Mouse (Mus musculus): ENCODE measurements at regions not wholly inside any gene's neighbourhood (a gene's known extent, or its start where the extent isn't known, plus 50 kb on each side); places are given as distances from the start of the nearest gene placed in this dataset.

DNA sequence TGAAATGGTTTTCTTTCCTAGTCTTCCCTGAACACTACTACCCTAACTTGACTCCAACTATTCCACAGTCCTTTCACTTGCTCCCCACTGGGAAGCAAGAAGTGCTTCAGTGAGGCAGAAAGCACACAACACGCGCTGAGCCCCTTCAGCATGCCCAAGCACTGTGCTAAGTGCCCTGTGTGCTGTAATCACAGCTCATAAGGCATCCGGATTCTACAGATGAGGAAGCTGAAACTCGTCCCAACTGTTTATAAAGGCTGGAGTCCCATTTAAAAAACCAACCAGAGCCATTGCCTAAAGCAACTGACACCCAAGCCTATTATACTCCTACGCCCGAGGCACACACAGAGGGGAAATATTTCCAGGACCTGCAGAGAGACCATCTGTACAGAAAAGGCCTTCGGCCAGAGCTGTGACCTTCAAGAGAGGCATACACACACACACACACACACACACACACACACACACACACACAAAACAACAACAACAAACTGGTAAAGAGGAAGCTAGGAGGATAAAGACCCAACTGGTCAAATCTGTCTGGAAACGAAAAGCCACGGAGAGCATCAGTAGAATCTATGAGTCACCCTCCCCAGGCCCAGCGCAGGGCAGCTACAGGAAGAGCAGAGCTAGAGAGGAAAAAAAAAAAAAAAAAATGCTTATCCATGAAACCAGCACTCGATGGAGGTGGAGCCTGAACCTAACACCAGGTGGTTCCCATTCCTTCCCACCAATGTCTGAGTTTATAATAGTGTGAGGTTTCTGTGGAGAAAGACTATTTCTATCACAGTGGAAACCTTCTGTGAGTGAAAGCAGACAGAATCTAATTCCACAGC lies 315.4 kb upstream of the Jmjd1c start:
- no peak for DNase-seq (ENCODE audit: low read depth in 3 of 3, low spot score in 3 of 3)
- WGBS (ENCODE audit: insufficient replicate concordance), result 45% methylated on average over 11 of the region's 11 CpGs

DNA sequence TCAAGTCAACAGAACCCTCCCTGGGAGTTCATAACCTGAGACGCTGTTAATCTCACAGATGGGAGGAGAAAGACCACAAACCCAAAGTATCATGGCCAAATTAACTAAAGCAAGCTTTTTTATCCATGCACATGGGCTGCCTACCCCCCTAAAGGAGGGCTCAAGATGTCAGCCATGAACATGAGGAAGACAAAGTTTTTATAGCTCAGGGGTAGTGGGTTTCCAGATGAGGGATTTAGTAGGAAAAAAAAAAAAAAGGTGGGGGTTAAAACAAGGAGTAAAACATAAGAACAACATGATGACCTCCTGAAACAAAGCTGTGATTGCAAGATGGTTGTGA lies 314.8 kb upstream of the Jmjd1c start:
- Histone ChIP-seq H3K27ac (no peak overlapping the region), H3K27me3 (ENCODE audit: control insufficient read depth, insufficient read depth, low read length) (no peaks in the 10 kb centered on the region), H3K9ac (replicated peaks) (no peak overlapping the region), H3K4me3 (ENCODE audit: insufficient read depth in 1 of 2, low read depth in 2 of 2, low read length in 2 of 2) (no peak overlapping the region), H3K4me1 (replicated peaks; ENCODE audit: control insufficient read depth in 2 of 2, insufficient read depth in 2 of 2, low read length in 1 of 2) (no peaks in the 10 kb centered on the region), H3K4me2 (ENCODE audit: low read depth) (no peak overlapping the region), H3K9me3 (ENCODE audit: control insufficient read depth, low read length) (no peaks in the 10 kb centered on the region), H3K36me3 (replicated peaks; ENCODE audit: control insufficient read depth, insufficient read depth, low read depth) (no peaks in the 10 kb centered on the region)
- ATAC-seq (ENCODE audit: insufficient read depth) (no peak), DNase-seq (ENCODE audit: low read depth in 3 of 3, low spot score in 3 of 3) (no peak)
- TF ChIP-seq EP300 (IDR thresholded peaks at IDR 0.05; ENCODE audit: low read depth), result no peak
- 47% methylated on average over 1 of the region's 1 CpGs for WGBS (ENCODE audit: insufficient replicate concordance)

More for the DNA sequence above, 315.4 kb upstream of the Jmjd1c start:
- no peak for ATAC-seq (ENCODE audit: insufficient read depth)
- TF ChIP-seq CTCF (IDR thresholded peaks at IDR 0.05; ENCODE audit: low read depth), result no peak
- TF ChIP-seq EP300 (IDR thresholded peaks at IDR 0.05; ENCODE audit: low read depth), result no peak
- H3K4me1 ChIP-seq (replicated peaks; ENCODE audit: control insufficient read depth in 2 of 2, insufficient read depth in 2 of 2, low read length in 1 of 2), result no peaks in the 10 kb centered on the region
- no peaks in the 10 kb centered on the region for H3K27me3 ChIP-seq (ENCODE audit: control insufficient read depth, insufficient read depth, low read length)
- no peak overlapping the region for H3K27ac ChIP-seq
- no peak overlapping the region for H3K4me3 ChIP-seq (ENCODE audit: insufficient read depth in 1 of 2, low read depth in 2 of 2, low read length in 2 of 2)
- H3K9me3 ChIP-seq (ENCODE audit: control insufficient read depth, low read length), result no peaks in the 10 kb centered on the region
- H3K9ac ChIP-seq (replicated peaks), result no peak overlapping the region
- H3K4me2 ChIP-seq (ENCODE audit: low read depth), result no peak overlapping the region
- H3K36me3 ChIP-seq (replicated peaks; ENCODE audit: control insufficient read depth, insufficient read depth, low read depth), result no peaks in the 10 kb centered on the region

DNA sequence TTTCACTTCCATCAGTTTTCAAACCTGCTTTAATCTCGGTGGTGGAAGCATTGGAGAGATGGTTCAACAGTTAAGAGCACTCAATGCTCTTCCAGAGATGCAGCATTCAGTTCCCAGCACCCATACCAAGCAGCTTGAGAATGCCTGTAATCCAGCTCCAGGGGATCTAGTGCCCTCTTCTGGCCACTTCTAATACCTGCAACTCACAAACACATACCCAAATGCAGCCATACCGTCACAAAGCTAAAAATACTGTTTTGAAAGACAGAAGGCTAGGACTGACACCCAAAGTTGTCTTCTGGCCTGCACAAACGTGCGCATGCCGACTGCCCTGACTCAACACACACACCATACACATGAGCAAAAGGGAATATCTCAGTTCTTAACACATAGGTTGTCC lies 313.9 kb upstream of the Jmjd1c start:
- TF ChIP-seq CTCF (IDR thresholded peaks at IDR 0.05; ENCODE audit: low read depth), result 0 out of 2 replicates have a peak, but pooled peaks have one; percentile 18
- no peak for TF ChIP-seq EP300 (IDR thresholded peaks at IDR 0.05; ENCODE audit: low read depth)
- H3K27me3 ChIP-seq (ENCODE audit: control insufficient read depth, insufficient read depth, low read length), result no peaks in the 10 kb centered on the region
- no peak for ATAC-seq (ENCODE audit: insufficient read depth)

DNA sequence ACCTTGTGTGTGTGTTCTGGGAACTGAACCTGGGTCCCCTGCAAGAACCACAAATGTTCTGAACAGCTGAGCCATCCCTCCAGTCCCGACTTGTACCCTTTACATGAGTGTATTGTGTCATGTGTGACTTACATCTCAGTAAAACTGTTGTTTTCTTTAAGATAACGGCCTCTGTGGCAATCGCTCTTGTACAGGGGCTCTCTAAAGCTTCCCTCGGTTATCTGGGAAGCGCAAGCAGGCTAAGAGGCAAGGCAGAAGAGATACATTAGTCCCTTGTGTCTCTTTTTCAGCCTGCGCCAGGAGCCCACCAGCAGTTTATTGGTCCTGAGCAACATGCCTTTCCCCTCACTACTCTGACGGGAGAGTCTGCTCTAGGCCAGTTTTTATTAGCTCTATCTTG lies 308.1 kb upstream of the Jmjd1c start:
- no peaks in the 10 kb centered on the region for H3K36me3 ChIP-seq (replicated peaks; ENCODE audit: control insufficient read depth, insufficient read depth, low read depth)
- H3K27me3 ChIP-seq (ENCODE audit: control insufficient read depth, insufficient read depth, low read length), result no peaks in the 10 kb centered on the region
- no peaks in the 10 kb centered on the region for H3K9me3 ChIP-seq (ENCODE audit: control insufficient read depth, low read length)
- no peak overlapping the region for H3K27ac ChIP-seq
- H3K9ac ChIP-seq (replicated peaks), result no peak overlapping the region
- no peaks in the 10 kb centered on the region for H3K4me1 ChIP-seq (replicated peaks; ENCODE audit: control insufficient read depth in 2 of 2, insufficient read depth in 2 of 2, low read length in 1 of 2)
- DNase-seq (ENCODE audit: low read depth in 3 of 3, low spot score in 3 of 3), result no peak
- TF ChIP-seq CTCF (IDR thresholded peaks at IDR 0.05; ENCODE audit: low read depth) (no peak), EP300 (IDR thresholded peaks at IDR 0.05; ENCODE audit: low read depth) (peak; percentile 51)
- H3K4me2 ChIP-seq (ENCODE audit: low read depth), result no peak overlapping the region
- no peak overlapping the region for H3K4me3 ChIP-seq (ENCODE audit: insufficient read depth in 1 of 2, low read depth in 2 of 2, low read length in 2 of 2)
- peak; percentile 68 for ATAC-seq (ENCODE audit: insufficient read depth)
- WGBS (ENCODE audit: insufficient replicate concordance), result 50% methylated on average over 7 of the region's 7 CpGs

More for the DNA sequence above, 313.9 kb upstream of the Jmjd1c start:
- DNase-seq (ENCODE audit: low read depth in 3 of 3, low spot score in 3 of 3), result no peak
- Histone ChIP-seq H3K36me3 (replicated peaks; ENCODE audit: control insufficient read depth, insufficient read depth, low read depth) (no peaks in the 10 kb centered on the region), H3K9me3 (ENCODE audit: control insufficient read depth, low read length) (no peaks in the 10 kb centered on the region), H3K27ac (no peak overlapping the region), H3K4me3 (ENCODE audit: insufficient read depth in 1 of 2, low read depth in 2 of 2, low read length in 2 of 2) (no peak overlapping the region), H3K4me1 (replicated peaks; ENCODE audit: control insufficient read depth in 2 of 2, insufficient read depth in 2 of 2, low read length in 1 of 2) (no peaks in the 10 kb centered on the region), H3K9ac (replicated peaks) (no peak overlapping the region), H3K4me2 (ENCODE audit: low read depth) (no peak overlapping the region)
- WGBS (ENCODE audit: insufficient replicate concordance), result 65% methylated on average over 5 of the region's 5 CpGs

DNA sequence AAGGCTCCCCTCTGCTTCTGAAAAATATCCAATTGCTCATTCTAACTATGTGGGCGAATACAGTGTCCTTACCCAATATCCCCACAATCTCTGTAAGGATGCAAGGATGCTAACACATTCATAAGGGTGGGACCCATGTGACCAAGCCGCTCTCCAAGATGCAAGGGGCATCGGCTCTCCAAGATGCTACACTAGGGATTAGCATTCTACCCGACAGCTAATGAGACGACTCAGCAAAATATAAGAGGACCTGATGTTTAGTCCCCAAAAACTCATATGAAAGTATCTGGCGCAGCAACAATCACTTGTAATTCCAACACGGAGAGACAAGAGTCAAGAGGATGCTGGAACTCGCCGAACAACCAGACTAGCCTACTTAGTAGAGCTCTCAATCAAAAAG lies 299.6 kb upstream of the Jmjd1c start:
- H3K4me2 ChIP-seq (ENCODE audit: low read depth), result no peak overlapping the region
- H3K4me1 ChIP-seq (replicated peaks; ENCODE audit: control insufficient read depth in 2 of 2, insufficient read depth in 2 of 2, low read length in 1 of 2), result no peaks in the 10 kb centered on the region
- H3K36me3 ChIP-seq (replicated peaks; ENCODE audit: control insufficient read depth, insufficient read depth, low read depth), result no peaks in the 10 kb centered on the region
- H3K9me3 ChIP-seq (ENCODE audit: control insufficient read depth, low read length), result no peaks in the 10 kb centered on the region
- WGBS (ENCODE audit: insufficient replicate concordance), result 66% methylated on average over 9 of the region's 9 CpGs
- TF ChIP-seq EP300 (IDR thresholded peaks at IDR 0.05; ENCODE audit: low read depth) (no peak), CTCF (IDR thresholded peaks at IDR 0.05; ENCODE audit: low read depth) (no peak)
- H3K4me3 ChIP-seq (ENCODE audit: insufficient read depth in 1 of 2, low read depth in 2 of 2, low read length in 2 of 2), result no peak overlapping the region
- DNase-seq (ENCODE audit: low read depth in 3 of 3, low spot score in 3 of 3) (no peak), ATAC-seq (ENCODE audit: insufficient read depth) (no peak)
- H3K9ac ChIP-seq (replicated peaks), result no peak overlapping the region
- H3K27me3 ChIP-seq (ENCODE audit: control insufficient read depth, insufficient read depth, low read length), result no peaks in the 10 kb centered on the region
- H3K27ac ChIP-seq, result no peak overlapping the region

Data from liver, embryonic 14.5 days (tissue).